Mouse (Mus musculus) mouse embryonic stem cell (cell line): ENCODE measurements around the gene Ing3.

Source experiments
- in situ Hi-C, 2 experiments: fragments of 300-500 bp; cut with MboI; formaldehyde crosslinking; loops; 1 replicate in 1 of 2; 3 replicates in 1 of 2; pipeline ENCODE4 v1.14.3; 2019 to 2020; ENCODE audit warnings: low sequenced_read_pairs in 2 of 2, low pct_unique_long_range_greater_than_20kb in 1 of 2, mixed read lengths in 1 of 2; ENCODE audit not compliant: unreplicated experiment in 1 of 2

Gene Ing3

GRCm38 (mm10) chr6:21949226-21949731, at the start of gene Ing3:
Ing3 (plus strand) TSS chr6:21949571.
- in situ Hi-C loops, result no loop called here

DNA sequence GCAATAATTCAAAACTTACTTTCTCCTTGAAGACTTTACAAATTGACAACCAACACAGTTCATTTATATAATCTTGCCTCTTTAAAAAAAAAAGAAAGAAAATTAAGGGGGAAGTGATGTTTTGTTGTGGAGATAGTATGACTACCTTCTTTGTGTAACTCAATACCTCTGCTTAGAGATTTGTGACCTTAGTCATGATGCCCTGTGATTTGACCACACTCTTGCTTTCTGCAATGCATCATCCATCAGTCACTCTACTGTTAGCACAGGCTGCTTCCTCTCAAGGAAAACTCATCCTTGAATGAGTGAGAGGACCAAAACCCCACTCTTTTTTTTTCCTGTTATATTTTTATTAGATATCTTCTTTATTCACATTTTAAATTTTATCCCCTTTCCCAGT, 39.7 kb upstream of the Ing3 start:
- in situ Hi-C loops, result no loop called here

- in situ Hi-C loops, result no loop called here
Observed at GRCm38 (mm10) chr6:21910804-21911203, 38.6 kb upstream of the Ing3 start.

DNA sequence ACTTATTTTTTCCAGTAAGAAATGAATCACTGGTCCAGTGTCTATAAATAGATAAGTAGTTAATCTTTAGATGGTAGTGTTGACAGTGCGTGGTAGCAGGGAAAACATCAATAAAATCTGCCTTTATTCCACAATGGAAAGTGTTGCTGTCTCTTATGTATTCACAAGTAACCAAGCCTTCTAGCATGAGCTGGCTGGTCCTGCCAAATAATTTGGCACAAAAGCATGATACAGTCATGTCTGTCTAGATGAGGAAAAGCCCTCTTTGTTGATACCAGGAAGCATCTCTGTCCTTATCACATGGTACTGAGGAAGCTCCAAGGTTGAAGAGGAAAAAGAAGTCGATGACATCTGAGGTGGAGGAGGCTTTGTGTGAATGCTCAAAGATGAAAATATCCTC, 32.8 kb upstream of the Ing3 start:
- in situ Hi-C loops, result no loop called here

- in situ Hi-C loops, result no loop called here
Observed at GRCm38 (mm10) chr6:21924150-21924549, 25.2 kb upstream of the Ing3 start.

- in situ Hi-C loops, result no loop called here
Observed at GRCm38 (mm10) chr6:21937981-21938635, 11.3 kb upstream of the Ing3 start.

DNA sequence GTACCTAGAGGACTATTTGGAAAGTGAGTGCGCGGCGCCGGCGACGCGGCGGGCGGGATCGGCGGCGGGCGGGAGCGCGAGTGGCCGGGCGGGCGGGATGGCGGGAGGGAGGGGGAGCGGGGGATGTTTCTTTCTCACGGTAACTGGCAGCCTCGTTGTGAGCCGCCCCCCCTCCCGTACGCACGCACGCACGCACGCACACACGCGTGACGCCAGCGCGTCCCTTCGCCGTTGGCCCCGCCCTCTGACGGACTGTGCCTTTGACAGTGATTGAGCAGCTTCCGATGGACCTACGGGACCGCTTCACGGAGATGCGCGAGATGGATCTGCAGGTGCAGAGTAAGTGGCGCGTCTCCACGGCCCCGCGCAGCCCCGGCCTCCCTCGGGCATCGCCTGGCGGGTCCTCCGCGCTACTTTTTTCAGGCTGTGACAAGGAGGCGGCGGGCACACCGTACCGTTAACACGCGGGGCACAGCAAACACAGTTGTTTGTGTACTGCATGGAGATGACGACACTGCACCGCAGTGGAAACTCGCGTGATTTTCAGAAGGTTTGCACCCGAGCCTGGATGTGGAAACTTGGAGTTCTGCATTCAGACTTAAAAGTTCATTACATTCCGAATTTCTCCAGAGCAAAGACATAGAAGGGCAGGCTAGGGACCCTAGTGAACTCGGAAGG, 539 bp downstream of the Ing3 start:
- in situ Hi-C loops, result no loop called here

- in situ Hi-C loops, result no loop called here
Observed at GRCm38 (mm10) chr6:21950676-21951075, 1.3 kb downstream of the Ing3 start.

- in situ Hi-C loops, result no loop called here
Observed at GRCm38 (mm10) chr6:21955468-21955867, 6.1 kb downstream of the Ing3 start.

GRCm38 (mm10) chr6:21958922-21959321, 9.6 kb downstream of the Ing3 start:
- in situ Hi-C loops, result no loop called here

GRCm38 (mm10) chr6:21959909-21960308, 10.5 kb downstream of the Ing3 start:
- in situ Hi-C loops, result no loop called here

DNA sequence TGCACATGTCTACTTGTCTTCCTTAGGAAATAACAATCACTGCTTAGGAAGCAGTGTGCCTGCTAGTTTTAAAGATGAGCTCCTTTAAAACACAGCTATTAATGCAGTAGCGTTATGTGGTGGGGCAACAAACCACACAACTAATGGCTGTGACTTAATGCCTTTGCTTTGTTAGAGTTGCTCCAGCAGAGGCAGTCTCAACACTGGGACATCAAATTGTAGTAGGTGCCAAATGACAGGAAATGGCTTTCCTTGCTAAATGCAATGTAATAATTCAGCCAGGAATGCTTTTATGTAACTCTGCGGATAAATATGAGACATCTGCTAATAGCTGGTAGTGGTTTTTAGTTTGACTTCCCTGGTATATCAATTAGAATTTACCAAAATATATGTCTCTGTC, 28.2 kb downstream of the Ing3 start:
- in situ Hi-C loops, result no loop called here

DNA sequence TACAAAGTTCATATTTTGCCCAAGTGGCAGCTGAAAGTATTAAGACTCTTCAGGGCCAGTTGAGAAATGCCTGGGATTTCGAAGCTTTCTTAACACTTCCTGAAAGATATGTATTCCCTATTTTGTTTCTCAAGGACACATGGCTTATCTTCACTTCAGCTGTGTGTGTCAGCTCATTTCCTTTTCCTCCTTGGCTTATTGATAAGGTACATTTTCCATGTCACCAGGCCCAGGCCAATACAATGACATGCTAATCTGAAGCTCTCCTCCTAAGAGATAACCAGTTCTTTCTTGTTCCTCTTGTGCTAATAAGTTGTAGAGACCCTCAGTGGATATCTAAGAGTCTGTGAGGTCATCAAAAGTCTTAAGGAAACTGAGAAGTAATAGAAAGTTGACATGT, 31.7 kb downstream of the Ing3 start:
- in situ Hi-C loops, result no loop called here

DNA sequence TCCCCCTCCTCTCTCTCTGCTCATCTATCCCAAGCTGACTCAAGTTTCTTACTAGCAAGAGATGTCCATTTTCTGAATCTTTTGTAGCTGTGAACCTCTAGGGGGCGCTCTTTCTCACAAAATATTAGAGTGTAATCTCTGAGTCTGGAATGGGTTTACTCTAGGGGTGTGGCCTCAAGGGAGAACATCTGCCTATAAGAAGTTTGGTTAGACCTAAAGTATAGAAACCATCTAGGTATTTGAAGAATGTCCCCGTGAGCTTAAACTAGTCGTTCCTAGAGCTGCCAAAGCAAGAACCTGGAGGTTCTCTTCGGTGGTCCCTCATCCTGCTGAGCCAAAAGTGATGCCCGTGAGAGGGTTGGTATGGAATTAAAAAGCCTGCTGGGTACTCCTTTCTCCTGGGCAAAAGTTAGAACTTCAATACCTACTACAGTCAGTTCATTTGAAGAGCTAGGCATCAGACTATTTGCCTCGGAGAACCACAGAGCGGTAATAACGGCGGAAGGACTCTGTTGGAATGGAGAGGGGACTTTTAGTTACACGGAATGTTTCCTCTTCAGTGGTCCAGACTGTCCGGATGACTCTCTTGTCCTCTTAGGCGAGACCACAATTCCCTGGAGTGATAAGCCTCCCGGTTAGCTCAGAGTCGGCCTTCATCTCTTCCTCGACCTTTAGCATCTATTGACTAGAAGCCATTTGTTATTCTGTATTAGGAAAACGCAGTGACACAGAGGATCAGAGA, 35.8 kb downstream of the Ing3 start:
- in situ Hi-C loops, result no loop called here

DNA sequence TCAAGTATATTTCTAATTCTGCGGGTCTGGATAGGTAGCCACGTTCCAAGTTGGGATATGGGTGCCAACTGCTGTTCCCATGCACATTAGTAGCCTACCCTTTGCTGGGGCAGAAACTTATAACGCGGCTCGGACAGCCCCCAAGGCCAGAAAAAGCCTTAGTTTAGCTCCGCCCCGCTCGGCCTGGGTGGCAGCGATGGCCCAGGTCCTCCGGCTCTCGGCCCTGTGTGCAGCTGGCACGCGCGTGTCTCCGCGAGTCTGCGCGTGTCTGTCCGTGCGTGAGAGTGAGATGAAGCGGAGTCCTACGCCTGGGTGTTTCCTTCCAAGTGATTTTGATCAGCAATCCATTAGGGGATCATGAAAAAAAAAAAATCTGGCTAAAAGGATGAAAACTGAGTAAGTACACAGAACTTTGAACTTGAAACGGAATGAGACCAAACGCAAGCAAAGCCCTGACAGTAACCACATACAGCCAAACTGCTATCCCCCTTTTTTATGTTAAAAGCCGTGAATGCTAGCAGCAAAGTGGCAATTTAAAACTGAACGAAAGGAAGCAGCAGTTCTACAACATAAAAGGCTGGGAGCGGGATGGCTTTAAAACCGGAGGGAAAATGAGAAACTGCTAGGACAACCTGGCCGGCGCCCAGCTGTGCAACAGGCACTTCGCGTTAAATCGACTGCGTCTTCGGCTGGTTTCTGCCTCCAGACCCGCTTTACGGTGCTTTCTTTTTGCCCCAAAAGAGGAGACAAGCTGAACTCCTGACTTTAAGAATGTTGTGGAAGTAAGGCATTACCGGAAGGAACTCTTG, 36.6 kb downstream of the Ing3 start, which contains the start of gene Cped1:
Cped1 (plus strand) TSS at position 185 of the 809 bp plus-strand sequence.
- in situ Hi-C loops, result no loop called here

- in situ Hi-C loops, result no loop called here
Observed at GRCm38 (mm10) chr6:21986660-21987331, 37.4 kb downstream of the Ing3 start.

GRCm38 (mm10) chr6:21987554-21987953, 38.2 kb downstream of the Ing3 start:
- in situ Hi-C loops, result no loop called here

GRCm38 (mm10) chr6:21988296-21988695, 38.9 kb downstream of the Ing3 start:
- in situ Hi-C loops, result no loop called here
